Mouse (Mus musculus) G1E (cell line): Measurements from ENCODE around the gene Pnpla2. TPM values are rescaled to one million over a fixed set of nuclear protein-coding genes. Genes with fewer than 3 reads are reported as not detected.
A peak's percentile ranks its signal among the peaks of the same experiment; 100 is the strongest.

Source experiments
- ATAC-seq: 2 replicates; pipeline ENCODE4 v1.8.0; 2016; ENCODE audit warnings: mild to moderate bottlenecking; ENCODE audit not compliant: insufficient number of reproducible peaks, poor library complexity, low FRiP score, severe bottlenecking; ENCODE audit errors: extremely low read depth
- DNase-seq: peaks from one replicate; pipeline ENCODE4 v3.0.0; 2012; ENCODE audit warnings: low spot score
- H3K27me3 ChIP-seq: 2 replicates; pipeline ENCODE4 v1.6.1; 2012; ENCODE audit warnings: mild to moderate bottlenecking, low read length, inconsistent platforms; ENCODE audit not compliant: insufficient read depth
- H3K36me3 ChIP-seq: replicated peaks from 2 replicates; pipeline ENCODE3; 2012; ENCODE audit warnings: mild to moderate bottlenecking, inconsistent platforms
- H3K4me1 ChIP-seq: 2 replicates; pipeline ENCODE4 v1.6.1; 2012; ENCODE audit warnings: low read depth, low read length, inconsistent platforms, mixed read lengths; ENCODE audit not compliant: insufficient read depth
- H3K4me3 ChIP-seq: 2 replicates; pipeline ENCODE4 v1.5.1; 2012; ENCODE audit warnings: low read depth, mild to moderate bottlenecking, inconsistent platforms, low read length, moderate library complexity, mixed read lengths
- H3K9me3 ChIP-seq: replicated peaks from 2 replicates; pipeline ENCODE4 v1.6.1; 2012; ENCODE audit warnings: inconsistent platforms
- CTCF ChIP-seq: IDR thresholded peaks from 2 replicates; pipeline ENCODE4 v1.5.1; 2012; ENCODE audit warnings: low read depth, low read length, inconsistent platforms, mixed read lengths
- GATA1 ChIP-seq: IDR thresholded peaks from 2 replicates; pipeline ENCODE4 v1.6.1; 2012; ENCODE audit warnings: borderline replicate concordance, low read length, inconsistent platforms, mixed read lengths
- GATA2 ChIP-seq: IDR thresholded peaks from 2 replicates; pipeline ENCODE4 v1.6.1; 2012; ENCODE audit warnings: low read depth, low read length, inconsistent platforms, borderline replicate concordance
- POLR2AphosphoS5 ChIP-seq: IDR thresholded peaks from 2 replicates; pipeline ENCODE4 v1.6.1; 2012; ENCODE audit warnings: low read depth, low read length, inconsistent platforms; ENCODE audit not compliant: insufficient replicate concordance
- TAL1 ChIP-seq: conservative IDR thresholded peaks from 2 replicates; pipeline ENCODE4 v1.6.1; 2012; ENCODE audit warnings: low read depth, low read length, inconsistent platforms, mixed read lengths
- polyA plus RNA-seq: library from polyadenylated mRNA; stranded (reverse); fragments of >175 nt; gene quantifications from 2 replicates; pipeline ENCODE4 v1.2.3, GENCODE M21; 2012
- total RNA-seq, 2 experiments: library from RNA; stranded (forward) in 1 of 2; stranded (reverse) in 1 of 2; fragments of 200-1000 nt in 1 of 2; fragments of >200 nt in 1 of 2; fragmentation: Nextera tagmentation in 1 of 2; gene quantifications; 2 replicates each; pipeline ENCODE4 v1.2.3; 2014 to 2017

Gene Pnpla2
- total and polyA plus RNA-seq, 3 experiments, result 9.9 to 50.5 (median 23.6) TPM

GRCm38 (mm10) chr7:141465388-141466044 lies 10.5 kb downstream of the Pnpla2 start:
- H3K27me3 ChIP-seq, result peaks cover 50% of the 10 kb centered on the region
- ATAC-seq, result no peak
- no peak for DNase-seq
- no peak for TF ChIP-seq TAL1
- no peak for TF ChIP-seq GATA2
- no peak for TF ChIP-seq GATA1
- TF ChIP-seq CTCF, result no peak
- no peak for TF ChIP-seq POLR2AphosphoS5
- H3K4me1 ChIP-seq, result peaks cover 73% of the 10 kb centered on the region
- no peaks in the 10 kb centered on the region for H3K9me3 ChIP-seq
- H3K4me3 ChIP-seq, result no peak overlapping the region
- H3K36me3 ChIP-seq, result peaks cover 26% of the 10 kb centered on the region

GRCm38 (mm10) chr7:141466045-141466394 lies 11.0 kb downstream of the Pnpla2 start:
- Histone ChIP-seq H3K36me3 (peaks cover 26% of the 10 kb centered on the region), H3K4me1 (peaks cover 77% of the 10 kb centered on the region), H3K27me3 (peaks cover 46% of the 10 kb centered on the region), H3K4me3 (no peak overlapping the region), H3K9me3 (no peaks in the 10 kb centered on the region)
- ATAC-seq (no peak), DNase-seq (no peak)
- TF ChIP-seq TAL1, result no peak
- no peak for TF ChIP-seq CTCF
- no peak for TF ChIP-seq GATA2
- no peak for TF ChIP-seq POLR2AphosphoS5
- TF ChIP-seq GATA1, result no peak

GRCm38 (mm10) chr7:141466607-141467148 lies 11.7 kb downstream of the Pnpla2 start:
- Histone ChIP-seq H3K4me1 (peaks cover 83% of the 10 kb centered on the region), H3K27me3 (peaks cover 40% of the 10 kb centered on the region), H3K9me3 (no peaks in the 10 kb centered on the region), H3K36me3 (peaks cover 31% of the 10 kb centered on the region), H3K4me3 (peak overlapping the region; percentile 78; the same call in 1 of the 2 replicates)
- ATAC-seq (no peak), DNase-seq (no peak)
- TF ChIP-seq GATA2, result no peak
- no peak for TF ChIP-seq CTCF
- no peak for TF ChIP-seq POLR2AphosphoS5
- TF ChIP-seq TAL1, result no peak
- no peak for TF ChIP-seq GATA1

- peak; percentile 91 for DNase-seq
- TF ChIP-seq TAL1 (no peak), CTCF (no peak), GATA2 (no peak), GATA1 (no peak), POLR2AphosphoS5 (no peak)
- H3K27me3 ChIP-seq, result peaks cover 33% of the 10 kb centered on the region
- H3K4me1 ChIP-seq, result peaks cover 81% of the 10 kb centered on the region
- peak within 1 kb of the TSS; percentile 78 for H3K4me3 ChIP-seq
- H3K9me3 ChIP-seq, result no peaks in the 10 kb centered on the region
- peak; percentile 50 for ATAC-seq
- H3K36me3 ChIP-seq, result peaks cover 37% of the 10 kb centered on the region
Measured at GRCm38 (mm10) chr7:141467230-141468030, 12.4 kb downstream of the Pnpla2 start, which contains the start of gene Cd151. TSS of gene Cd151 (plus strand) at chr7:141467392.

- H3K9me3 ChIP-seq, result no peaks in the 10 kb centered on the region
- peaks cover 85% of the 10 kb centered on the region for H3K4me1 ChIP-seq
- ATAC-seq, result no peak
- H3K27me3 ChIP-seq, result peaks cover 26% of the 10 kb centered on the region
- H3K36me3 ChIP-seq, result peaks cover 44% of the 10 kb centered on the region
- H3K4me3 ChIP-seq, result peak overlapping the region; percentile 78
- DNase-seq, result no peak
- TF ChIP-seq GATA2, result no peak
- TF ChIP-seq GATA1, result no peak
- peak; percentile 21; the same call in 1 of the 2 replicates for TF ChIP-seq POLR2AphosphoS5
- TF ChIP-seq TAL1, result no peak
- TF ChIP-seq CTCF, result no peak
Measured at GRCm38 (mm10) chr7:141468164-141468521, 13.1 kb downstream of the Pnpla2 start.

GRCm38 (mm10) chr7:141468522-141469211 lies 13.7 kb downstream of the Pnpla2 start:
- Histone ChIP-seq H3K36me3 (peaks cover 49% of the 10 kb centered on the region), H3K4me3 (peak overlapping the region; percentile 78), H3K4me1 (peaks cover 88% of the 10 kb centered on the region), H3K9me3 (no peaks in the 10 kb centered on the region), H3K27me3 (peaks cover 21% of the 10 kb centered on the region)
- TF ChIP-seq CTCF (no peak), GATA2 (no peak), POLR2AphosphoS5 (peak; percentile 9; the same call in 1 of the 2 replicates), TAL1 (no peak)
- peak; percentile 89 for ATAC-seq
- peak; percentile 94 for DNase-seq
